Mouse (Mus musculus): Measurements from ENCODE around the gene Bcl11b. TPM values are rescaled to one million over a fixed set of nuclear protein-coding genes. Genes with fewer than 3 reads are reported as not detected.

Bcl11b gene
- polyA plus RNA-seq, 1 experiment from 2014 or later = 4.6 TPM

DNA sequence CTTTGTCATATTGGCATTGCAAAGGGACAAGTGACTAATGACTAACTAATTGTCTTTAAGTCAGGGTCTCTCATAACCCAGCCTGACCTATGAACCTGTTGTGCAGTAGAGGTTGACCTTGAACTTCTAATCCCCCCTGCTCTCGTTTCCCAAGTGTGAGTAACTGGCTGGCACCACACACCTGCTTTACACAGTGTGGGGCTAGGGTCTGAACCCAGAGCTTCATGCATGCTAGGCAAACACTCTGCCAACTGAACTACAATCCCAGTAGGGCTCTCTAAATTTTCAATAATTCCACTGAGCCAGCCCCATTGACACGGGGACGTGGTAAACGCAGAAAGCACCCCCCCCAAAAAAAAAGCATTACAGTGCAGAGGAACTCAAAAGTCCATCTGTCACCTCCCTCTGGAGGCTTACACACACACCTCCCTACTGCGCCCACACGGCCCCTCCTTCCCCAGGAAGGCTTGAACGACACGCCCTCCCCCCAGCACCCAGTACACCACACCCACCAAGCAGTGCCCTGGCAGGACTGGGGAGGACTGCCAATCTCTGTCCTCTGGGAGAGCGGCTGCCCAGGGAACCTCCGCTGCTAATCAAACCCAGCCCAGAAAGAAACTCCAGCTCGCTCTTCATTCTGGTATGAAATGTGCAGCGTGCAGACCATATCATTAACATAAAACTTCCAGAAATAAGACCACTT lies 42.5 kb downstream of the Bcl11b start:
- no peaks in the 10 kb centered on the region; the same call in 1 of the 2 replicates for H3K4me1 ChIP-seq (replicated peaks; ENCODE audit: control insufficient read depth, insufficient read depth)
- no peaks in the 10 kb centered on the region for H3K36me3 ChIP-seq (ENCODE audit: control insufficient read depth, insufficient read depth, low read length)
- no peak overlapping the region for H3K27ac ChIP-seq (replicated peaks)
- no peaks in the 10 kb centered on the region for H3K27me3 ChIP-seq (ENCODE audit: control insufficient read depth, insufficient read depth, low read length)
- no peaks in the 10 kb centered on the region for H3K9me3 ChIP-seq (ENCODE audit: control insufficient read depth, low read length)
- no peak overlapping the region for H3K4me3 ChIP-seq (ENCODE audit: low read depth, low read length)
- H3K9ac ChIP-seq (ENCODE audit: low read length) = no peak overlapping the region
- DNase-seq (ENCODE audit: low spot score) (peak; percentile 88), ATAC-seq (ENCODE audit: low FRiP score, low TSS enrichment) (peak; percentile 94)
- peak overlapping the region; percentile 37 for H3K4me2 ChIP-seq (replicated peaks; ENCODE audit: low read depth)
- no peak for TF ChIP-seq EP300 (optimal IDR thresholded peaks at IDR 0.05)
- no peak for TF ChIP-seq CTCF (IDR thresholded peaks at IDR 0.05; ENCODE audit: low read depth)
- WGBS = 14% methylated on average over 12 of the region's 12 CpGs

DNA sequence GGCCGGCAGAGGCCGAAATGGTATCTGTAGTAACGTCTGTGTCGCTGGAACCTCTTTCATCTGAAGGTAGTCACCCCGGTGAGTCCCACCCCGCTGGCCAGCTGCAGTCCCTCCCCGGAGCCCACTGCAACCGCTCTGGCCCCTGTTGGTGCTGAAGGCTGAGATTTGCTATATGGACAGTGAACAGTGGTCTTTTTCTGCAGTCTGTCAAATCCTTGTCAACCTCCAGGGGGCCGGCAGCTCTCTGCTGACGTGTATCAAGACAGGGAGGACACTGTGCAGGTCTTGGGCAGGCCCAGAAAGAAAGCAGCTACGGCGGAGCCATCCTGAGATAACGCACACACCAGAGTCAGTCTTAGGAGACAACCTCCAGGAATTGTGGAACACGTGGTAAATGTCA lies 43.0 kb downstream of the Bcl11b start:
- Histone ChIP-seq H3K4me1 (replicated peaks; ENCODE audit: control insufficient read depth, insufficient read depth) (no peaks in the 10 kb centered on the region; the same call in 1 of the 2 replicates), H3K27ac (replicated peaks) (no peak overlapping the region), H3K4me2 (replicated peaks; ENCODE audit: low read depth) (no peak overlapping the region), H3K9ac (ENCODE audit: low read length) (no peak overlapping the region), H3K4me3 (ENCODE audit: low read depth, low read length) (no peak overlapping the region), H3K9me3 (ENCODE audit: control insufficient read depth, low read length) (no peaks in the 10 kb centered on the region), H3K27me3 (ENCODE audit: control insufficient read depth, insufficient read depth, low read length) (no peaks in the 10 kb centered on the region), H3K36me3 (ENCODE audit: control insufficient read depth, insufficient read depth, low read length) (no peaks in the 10 kb centered on the region)
- TF ChIP-seq CTCF (IDR thresholded peaks at IDR 0.05; ENCODE audit: low read depth) = peak; percentile 25
- no peak for TF ChIP-seq EP300 (optimal IDR thresholded peaks at IDR 0.05)
- ATAC-seq (ENCODE audit: low FRiP score, low TSS enrichment) (no peak), DNase-seq (ENCODE audit: low spot score) (no peak)
- WGBS = 68% methylated on average over 14 of the region's 14 CpGs

DNA sequence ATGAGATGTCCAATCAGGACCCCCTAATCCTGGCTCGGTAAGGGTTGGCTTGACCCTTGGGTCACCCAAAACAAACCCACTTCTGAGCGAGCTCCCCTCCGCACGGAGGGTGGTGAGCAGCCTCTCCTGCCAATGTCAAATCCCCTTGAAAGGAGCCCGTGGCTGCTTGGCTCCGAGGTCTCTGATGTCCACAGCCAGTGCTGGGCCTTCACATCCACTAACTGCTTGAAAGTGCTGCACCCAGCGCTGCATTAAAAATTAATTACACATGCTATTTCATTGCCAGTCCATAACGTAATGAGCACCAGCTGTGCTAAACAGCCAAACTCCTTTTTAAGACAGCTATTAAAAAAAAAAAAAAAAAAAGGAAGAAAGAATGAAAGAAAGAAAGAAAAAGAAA lies 43.5 kb downstream of the Bcl11b start:
- Histone ChIP-seq H3K4me3 (ENCODE audit: low read depth, low read length) (no peak overlapping the region), H3K36me3 (ENCODE audit: control insufficient read depth, insufficient read depth, low read length) (no peaks in the 10 kb centered on the region), H3K4me2 (replicated peaks; ENCODE audit: low read depth) (no peak overlapping the region), H3K4me1 (replicated peaks; ENCODE audit: control insufficient read depth, insufficient read depth) (no peaks in the 10 kb centered on the region; the same call in 1 of the 2 replicates), H3K27me3 (ENCODE audit: control insufficient read depth, insufficient read depth, low read length) (no peaks in the 10 kb centered on the region), H3K9ac (ENCODE audit: low read length) (no peak overlapping the region), H3K27ac (replicated peaks) (no peak overlapping the region), H3K9me3 (ENCODE audit: control insufficient read depth, low read length) (no peaks in the 10 kb centered on the region)
- no peak for TF ChIP-seq EP300 (optimal IDR thresholded peaks at IDR 0.05)
- ATAC-seq (ENCODE audit: low FRiP score, low TSS enrichment) (no peak), DNase-seq (ENCODE audit: low spot score) (no peak)
- 68% methylated on average over 8 of the region's 8 CpGs for WGBS

DNA sequence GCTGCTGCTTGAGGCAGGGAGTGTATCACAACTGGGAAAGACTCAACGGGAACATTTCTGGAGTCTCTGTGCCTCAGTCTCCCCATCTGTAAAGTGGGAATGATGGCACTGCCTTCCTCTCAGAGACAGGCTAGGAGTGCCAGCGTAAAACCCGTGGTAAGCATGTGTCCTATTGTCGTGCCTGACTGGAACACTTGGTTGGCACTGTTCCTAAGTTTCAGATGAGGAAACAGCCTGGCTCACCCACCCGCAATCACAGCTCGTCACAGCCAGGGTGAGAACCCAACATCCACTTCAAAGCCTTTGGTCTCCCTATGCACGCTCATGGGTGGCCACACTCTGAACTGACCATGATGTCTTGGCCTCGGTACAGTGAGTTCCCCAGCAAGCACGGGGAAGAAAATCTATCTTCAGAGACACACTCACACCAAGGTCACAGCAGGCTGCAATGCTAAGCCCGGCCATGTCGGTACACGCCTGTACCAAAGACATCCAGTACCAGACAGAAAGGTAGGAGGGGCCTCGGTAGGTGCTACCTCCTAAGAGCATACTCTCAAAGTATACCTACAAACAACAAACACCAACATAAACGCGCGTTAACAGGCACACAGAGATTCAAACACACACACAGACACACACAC lies 50.2 kb downstream of the Bcl11b start:
- no peaks in the 10 kb centered on the region for H3K36me3 ChIP-seq (ENCODE audit: control insufficient read depth, insufficient read depth, low read length)
- H3K27me3 ChIP-seq (ENCODE audit: control insufficient read depth, insufficient read depth, low read length) = no peaks in the 10 kb centered on the region
- DNase-seq (ENCODE audit: low spot score) (no peak), ATAC-seq (ENCODE audit: low FRiP score, low TSS enrichment) (no peak)
- H3K27ac ChIP-seq (replicated peaks) = no peak overlapping the region
- no peak overlapping the region for H3K4me3 ChIP-seq (ENCODE audit: low read depth, low read length)
- no peaks in the 10 kb centered on the region for H3K9me3 ChIP-seq (ENCODE audit: control insufficient read depth, low read length)
- 57% methylated on average over 16 of the region's 16 CpGs for WGBS
- H3K4me1 ChIP-seq (replicated peaks; ENCODE audit: control insufficient read depth, insufficient read depth) = peaks cover 7% of the 10 kb centered on the region; the same call in 1 of the 2 replicates
- no peak overlapping the region for H3K9ac ChIP-seq (ENCODE audit: low read length)
- TF ChIP-seq CTCF (IDR thresholded peaks at IDR 0.05; ENCODE audit: low read depth) (no peak), EP300 (optimal IDR thresholded peaks at IDR 0.05) (no peak)
- peak overlapping the region; percentile 41; the same call in 1 of the 2 replicates for H3K4me2 ChIP-seq (replicated peaks; ENCODE audit: low read depth)

DNA sequence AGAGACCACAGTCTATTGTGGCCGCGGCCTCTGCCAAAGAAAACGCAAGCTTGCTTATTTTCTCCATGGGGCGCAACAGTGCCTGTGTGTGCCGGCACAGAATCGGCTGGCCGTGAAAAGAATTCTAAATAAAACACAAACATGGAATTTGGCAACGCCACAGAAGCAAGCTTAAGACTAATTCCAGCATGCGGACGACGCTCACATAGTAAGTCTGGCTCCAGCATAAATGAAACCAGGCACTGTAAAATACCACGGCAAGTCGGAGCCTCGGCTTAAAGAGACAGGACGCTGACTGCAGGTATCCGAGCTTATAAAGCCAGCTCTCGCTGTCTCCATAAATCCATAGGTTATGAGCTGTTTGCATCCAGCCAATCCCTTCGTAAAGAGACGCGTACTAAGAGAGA lies 51.1 kb downstream of the Bcl11b start:
- Histone ChIP-seq H3K36me3 (ENCODE audit: control insufficient read depth, insufficient read depth, low read length) (no peaks in the 10 kb centered on the region), H3K27me3 (ENCODE audit: control insufficient read depth, insufficient read depth, low read length) (no peaks in the 10 kb centered on the region), H3K9me3 (ENCODE audit: control insufficient read depth, low read length) (no peaks in the 10 kb centered on the region), H3K9ac (ENCODE audit: low read length) (no peak overlapping the region), H3K4me3 (ENCODE audit: low read depth, low read length) (no peak overlapping the region), H3K27ac (replicated peaks) (no peak overlapping the region), H3K4me2 (replicated peaks; ENCODE audit: low read depth) (peak overlapping the region; percentile 41), H3K4me1 (replicated peaks; ENCODE audit: control insufficient read depth, insufficient read depth) (peaks cover 7% of the 10 kb centered on the region; the same call in 1 of the 2 replicates)
- ATAC-seq (ENCODE audit: low FRiP score, low TSS enrichment) (no peak), DNase-seq (ENCODE audit: low spot score) (no peak)
- WGBS = 28% methylated on average over 20 of the region's 20 CpGs
- no peak for TF ChIP-seq EP300 (optimal IDR thresholded peaks at IDR 0.05)
- TF ChIP-seq CTCF (IDR thresholded peaks at IDR 0.05; ENCODE audit: low read depth) = no peak

DNA sequence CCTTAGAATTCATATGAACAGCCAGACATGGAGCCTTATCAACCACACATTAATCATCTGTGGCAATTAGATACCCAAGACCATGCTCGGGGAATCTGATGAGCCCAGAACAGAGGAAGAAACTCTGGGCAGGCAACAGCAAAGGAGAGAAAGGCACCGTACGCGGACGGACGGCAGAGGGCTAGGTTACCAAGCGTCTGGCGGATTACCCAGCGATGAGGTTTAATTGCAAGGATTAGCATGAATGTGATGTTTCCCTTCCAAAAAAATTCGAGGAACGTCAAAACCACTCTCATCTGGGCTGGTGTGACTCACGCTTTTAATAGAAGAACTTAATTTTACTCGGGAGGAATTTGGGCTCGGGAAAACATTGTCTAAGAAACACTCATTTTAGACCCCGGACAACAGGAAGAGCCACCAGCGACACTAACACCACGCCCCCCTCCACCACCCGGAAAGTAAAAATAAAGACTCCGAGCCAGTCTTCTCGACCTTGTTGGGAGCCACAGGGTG lies 52.7 kb downstream of the Bcl11b start:
- TF ChIP-seq CTCF (IDR thresholded peaks at IDR 0.05; ENCODE audit: low read depth) = no peak; the same call in 1 of the 2 replicates
- no peak for TF ChIP-seq EP300 (optimal IDR thresholded peaks at IDR 0.05)
- no peak overlapping the region for H3K27ac ChIP-seq (replicated peaks)
- H3K36me3 ChIP-seq (ENCODE audit: control insufficient read depth, insufficient read depth, low read length) = no peaks in the 10 kb centered on the region
- H3K4me3 ChIP-seq (ENCODE audit: low read depth, low read length) = no peak overlapping the region
- no peaks in the 10 kb centered on the region for H3K9me3 ChIP-seq (ENCODE audit: control insufficient read depth, low read length)
- H3K27me3 ChIP-seq (ENCODE audit: control insufficient read depth, insufficient read depth, low read length) = no peaks in the 10 kb centered on the region
- peaks cover 7% of the 10 kb centered on the region; the same call in 1 of the 2 replicates for H3K4me1 ChIP-seq (replicated peaks; ENCODE audit: control insufficient read depth, insufficient read depth)
- no peak for DNase-seq (ENCODE audit: low spot score)
- ATAC-seq (ENCODE audit: low FRiP score, low TSS enrichment) = no peak
- 33% methylated on average over 20 of the region's 20 CpGs for WGBS
- H3K4me2 ChIP-seq (replicated peaks; ENCODE audit: low read depth) = peak overlapping the region; percentile 30; the same call in 1 of the 2 replicates
- H3K9ac ChIP-seq (ENCODE audit: low read length) = no peak overlapping the region

Measured in stomach, postnatal 0 days (tissue).